Mouse (Mus musculus): Measurements from ENCODE around the gene Cln6. TPM values are rescaled to one million over a fixed set of nuclear protein-coding genes. Genes with fewer than 3 reads are reported as not detected.
"Not testable (repeated sequence)": the region's sequence is repeated elsewhere in the genome, so short reads cannot be mapped to it uniquely, and the experiment has no call there.

Cln6 gene
- total RNA-seq, 1 experiment from 2014 or later: 28.0 TPM

GRCm38 (mm10) chr9:62827939-62828652, 10.5 kb upstream of the Cln6 start:
- ATAC-seq (replicated peaks; ENCODE audit: low read depth, poor library complexity, severe bottlenecking): peak; percentile 31

DNA sequence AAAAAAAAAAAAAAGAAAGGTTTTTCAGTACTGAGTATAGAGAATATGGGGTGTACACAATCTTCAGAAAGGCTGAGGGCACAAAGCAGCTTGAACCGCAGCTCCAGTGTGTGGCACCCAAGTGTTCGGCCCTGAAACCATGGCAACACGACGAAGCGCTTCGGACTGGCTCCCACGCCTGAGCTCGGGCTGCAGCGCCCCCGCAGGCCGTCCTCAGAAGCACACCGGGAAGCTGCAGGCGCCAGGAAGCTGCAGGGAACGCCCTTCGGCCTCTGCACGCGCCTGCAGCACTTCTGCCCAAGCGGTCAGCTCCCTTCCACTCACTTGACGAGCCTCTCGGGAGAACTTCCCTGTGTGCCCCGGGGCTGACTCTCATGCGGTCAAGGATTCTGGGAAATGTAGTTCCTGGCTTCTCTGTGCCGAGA, 9.9 kb upstream of the Cln6 start:
- peak; percentile 97 for ATAC-seq (replicated peaks; ENCODE audit: low read depth, poor library complexity, severe bottlenecking)

GRCm38 (mm10) chr9:62829877-62830276, 8.7 kb upstream of the Cln6 start:
- no peak for ATAC-seq (replicated peaks; ENCODE audit: low read depth, poor library complexity, severe bottlenecking)

GRCm38 (mm10) chr9:62834906-62835305, 3.7 kb upstream of the Cln6 start:
- ATAC-seq (replicated peaks; ENCODE audit: low read depth, poor library complexity, severe bottlenecking): no peak

- no peak for ATAC-seq (replicated peaks; ENCODE audit: low read depth, poor library complexity, severe bottlenecking)
Measured at GRCm38 (mm10) chr9:62835705-62836446, 2.7 kb upstream of the Cln6 start.

GRCm38 (mm10) chr9:62837611-62838010, 974 bp upstream of the Cln6 start:
- ATAC-seq (replicated peaks; ENCODE audit: low read depth, poor library complexity, severe bottlenecking): no peak

DNA sequence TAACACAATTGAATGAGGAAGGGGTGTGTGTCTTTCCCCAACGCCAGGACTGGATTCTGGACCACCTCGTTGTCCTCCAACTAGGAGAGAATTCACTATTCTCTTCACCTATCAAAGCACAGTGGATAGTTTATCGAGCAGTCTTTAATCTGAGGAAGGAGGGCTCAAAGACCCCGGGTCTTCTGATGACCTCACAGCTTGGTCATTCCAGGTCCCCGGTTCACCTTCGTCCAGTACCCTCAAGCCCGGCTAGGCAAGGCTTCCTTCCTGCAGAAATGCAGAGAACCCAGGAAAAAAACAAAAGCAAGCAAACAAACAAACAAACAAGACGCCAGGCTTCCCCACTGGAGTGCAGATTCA, 459 bp upstream of the Cln6 start:
- ATAC-seq (replicated peaks; ENCODE audit: low read depth, poor library complexity, severe bottlenecking): peak; percentile 3; the same call in 1 of the 2 replicates

GRCm38 (mm10) chr9:62839172-62839770, 686 bp downstream of the Cln6 start:
- ATAC-seq (replicated peaks; ENCODE audit: low read depth, poor library complexity, severe bottlenecking): 0 out of 2 replicates have a peak, but pooled peaks have one; percentile 15

DNA sequence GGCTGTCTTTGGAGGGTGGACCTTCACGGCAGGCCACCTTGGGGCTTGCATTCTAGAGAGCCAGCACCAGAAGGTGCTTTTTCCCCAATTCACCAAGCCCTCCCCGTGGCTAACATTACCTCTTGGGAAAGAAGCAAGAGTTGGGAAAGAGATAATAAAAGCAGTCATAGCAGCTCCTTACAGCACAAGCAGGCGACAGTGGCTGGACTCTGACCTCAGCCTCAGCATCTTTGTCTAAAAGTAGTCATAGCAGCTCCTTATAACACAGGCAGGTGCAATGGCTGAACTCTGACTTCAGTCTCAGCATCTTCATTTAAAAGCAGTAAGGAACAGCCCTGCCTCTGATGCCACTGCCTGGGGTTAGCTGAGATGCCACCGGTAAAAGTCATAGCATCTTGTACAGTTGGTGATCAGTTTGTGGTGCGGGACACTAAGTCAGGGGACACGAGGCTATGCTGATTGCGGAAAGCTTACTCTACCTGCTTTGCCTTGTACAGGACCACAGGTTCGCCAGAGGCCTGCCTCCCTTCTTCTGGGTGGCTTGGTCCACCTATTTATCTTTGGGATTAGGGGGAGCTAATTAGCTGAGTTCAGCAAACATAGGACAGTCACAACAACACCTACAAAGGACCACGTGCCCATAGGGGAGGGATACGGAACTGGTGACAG, 4.9 kb downstream of the Cln6 start:
- no peak for ATAC-seq (replicated peaks; ENCODE audit: low read depth, poor library complexity, severe bottlenecking)

DNA sequence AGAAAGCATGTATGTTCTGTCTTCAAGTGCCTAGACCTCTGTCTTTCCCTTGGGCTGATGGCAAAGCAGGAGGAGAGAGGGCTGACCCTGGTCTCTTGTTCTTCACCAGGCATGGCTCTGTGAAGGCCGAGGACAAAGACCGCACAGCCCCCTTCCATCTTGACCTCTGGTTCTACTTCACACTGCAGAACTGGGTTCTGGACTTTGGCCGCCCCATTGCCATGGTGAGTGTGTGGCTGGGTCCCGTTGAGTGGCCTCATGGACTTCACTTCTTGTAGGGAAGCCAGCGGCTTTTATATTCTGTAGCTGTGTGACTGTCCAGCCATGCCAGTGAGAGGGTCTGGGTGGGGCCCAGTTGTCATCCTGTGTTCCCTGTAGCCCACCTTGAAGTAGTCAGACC, 5.9 kb downstream of the Cln6 start:
- ATAC-seq (replicated peaks; ENCODE audit: low read depth, poor library complexity, severe bottlenecking): no peak

DNA sequence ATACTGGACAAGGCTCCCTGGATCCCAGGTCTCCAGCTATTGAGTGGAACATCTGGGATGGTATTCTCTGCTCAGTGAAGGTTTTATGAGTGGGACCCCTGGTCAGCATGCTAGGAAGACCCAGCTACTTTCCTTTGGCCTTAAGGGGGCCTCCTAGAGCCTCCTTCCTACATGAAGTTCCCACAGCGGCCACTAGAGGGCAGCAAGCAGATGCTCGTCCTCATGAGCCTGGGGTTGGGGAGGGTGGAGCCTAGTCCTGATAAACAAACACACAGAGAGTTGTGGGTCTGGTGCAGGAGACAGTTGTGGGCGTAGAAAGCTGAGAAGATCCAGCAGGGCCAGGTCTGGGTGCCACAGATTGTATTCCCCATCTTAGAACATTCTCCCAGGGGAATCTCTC, 9.1 kb downstream of the Cln6 start:
- ATAC-seq (replicated peaks; ENCODE audit: low read depth, poor library complexity, severe bottlenecking): peak; percentile 98

GRCm38 (mm10) chr9:62848641-62849040, 10.1 kb downstream of the Cln6 start:
- no peak for ATAC-seq (replicated peaks; ENCODE audit: low read depth, poor library complexity, severe bottlenecking)

- no peak for ATAC-seq (replicated peaks; ENCODE audit: low read depth, poor library complexity, severe bottlenecking)
Measured at GRCm38 (mm10) chr9:62851571-62851970, 13.0 kb downstream of the Cln6 start.

- no peak for ATAC-seq (replicated peaks; ENCODE audit: low read depth, poor library complexity, severe bottlenecking)
Measured at GRCm38 (mm10) chr9:62854483-62854882, 15.9 kb downstream of the Cln6 start.

DNA sequence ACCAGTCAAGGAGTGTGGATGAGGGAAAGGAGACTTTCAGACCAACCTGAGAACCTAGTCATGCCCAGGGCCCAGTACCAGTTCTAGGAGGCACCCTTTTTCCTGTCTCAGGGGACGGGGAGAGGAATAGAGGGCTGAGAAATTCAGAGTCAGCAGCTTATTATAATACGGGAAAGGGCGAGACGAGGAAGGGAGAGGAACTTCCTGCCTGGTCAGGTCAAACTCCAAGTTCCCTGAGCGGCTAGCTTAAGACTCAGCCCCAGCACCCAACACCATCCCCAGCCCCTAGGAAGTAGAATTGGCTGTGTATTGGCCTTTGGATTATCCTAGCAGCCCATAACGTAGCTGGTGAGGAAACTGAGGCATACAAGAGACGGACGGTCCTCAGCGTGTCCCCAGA, 18.6 kb downstream of the Cln6 start:
- ATAC-seq (replicated peaks; ENCODE audit: low read depth, poor library complexity, severe bottlenecking): no peak

DNA sequence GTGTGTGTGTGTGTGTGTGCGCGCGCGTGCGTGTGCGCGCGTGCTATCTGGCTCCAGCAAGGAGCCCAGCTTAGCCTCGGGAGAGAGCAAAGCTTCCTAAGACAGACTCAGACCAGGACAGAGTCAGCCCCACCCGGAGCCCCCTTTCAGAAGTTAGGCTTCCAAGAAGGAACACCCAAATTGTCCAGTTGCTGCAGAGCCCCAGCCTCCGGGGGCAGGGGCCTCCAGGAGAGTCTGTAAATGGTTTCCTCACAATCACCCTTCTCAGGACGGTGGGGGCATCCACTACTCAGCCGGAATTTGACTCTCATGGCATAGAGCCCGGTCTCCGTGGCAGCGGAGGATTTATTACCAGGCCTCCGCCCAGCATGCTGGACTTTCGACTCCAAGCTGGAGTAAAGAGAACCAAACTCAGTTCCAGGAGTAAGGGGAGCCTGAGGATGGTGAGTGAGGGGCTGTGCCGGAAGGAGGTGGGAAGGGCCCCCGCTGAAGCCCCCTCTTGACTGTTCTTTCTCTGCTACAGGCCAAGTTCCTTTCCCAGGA, 19.2 kb downstream of the Cln6 start, which contains the start of gene Calml4:
Calml4 (plus strand) TSS at position 362 of the 543 bp plus-strand sequence.
- ATAC-seq (replicated peaks; ENCODE audit: low read depth, poor library complexity, severe bottlenecking): peak; percentile 56

GRCm38 (mm10) chr9:62858266-62859019, 19.9 kb downstream of the Cln6 start:
- no peak for ATAC-seq (replicated peaks; ENCODE audit: low read depth, poor library complexity, severe bottlenecking)

DNA sequence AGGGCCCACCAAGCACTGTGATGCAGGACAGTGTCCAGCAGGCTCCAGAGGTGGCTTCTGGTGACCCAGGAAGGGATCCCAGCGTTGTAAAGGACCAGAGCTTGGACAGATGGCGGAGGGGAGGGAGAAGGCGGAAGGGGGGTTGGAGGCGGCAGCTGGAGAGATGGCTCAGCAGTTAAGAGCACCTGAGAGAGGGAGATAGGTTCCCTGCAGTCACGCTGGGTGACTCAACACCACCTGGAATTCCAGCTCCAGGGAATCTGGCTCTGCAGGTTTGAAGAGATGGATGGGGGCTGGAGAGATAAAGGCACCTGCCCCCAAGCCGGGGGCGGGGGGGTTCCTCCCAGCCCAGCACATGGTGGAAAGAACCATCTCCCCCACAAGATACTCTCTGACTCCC, 21.5 kb downstream of the Cln6 start:
- not testable (repeated sequence) for ATAC-seq (replicated peaks; ENCODE audit: low read depth, poor library complexity, severe bottlenecking)

- ATAC-seq (replicated peaks; ENCODE audit: low read depth, poor library complexity, severe bottlenecking): no peak
Measured at GRCm38 (mm10) chr9:62860866-62861265, 22.3 kb downstream of the Cln6 start.

- not testable (repeated sequence) for ATAC-seq (replicated peaks; ENCODE audit: low read depth, poor library complexity, severe bottlenecking)
Measured at GRCm38 (mm10) chr9:62869236-62869635, 30.7 kb downstream of the Cln6 start.
